Mouse (Mus musculus) erythroblast, embryonic 14.5 days (primary cell): ENCODE measurements around the gene Atp5s.

ENCODE experiments used
- GATA1 ChIP-seq: IDR thresholded peaks from 2 replicates; pipeline ENCODE4 v1.6.1; 2012; ENCODE audit warnings: low read length, inconsistent platforms, mixed read lengths
- TAL1 ChIP-seq: IDR thresholded peaks from 3 replicates; pipeline ENCODE4 v1.6.1; 2012; ENCODE audit warnings: low read length, inconsistent platforms, mixed read lengths

GRCm38 (mm10) chr12:69696746-69697145, 28.0 kb upstream of the Atp5s start:
- TF ChIP-seq GATA1 (no peak), TAL1 (no peak)
